Mouse (Mus musculus) frontal cortex, postnatal 25 days (tissue): ENCODE measurements around the gene Arid3a.
A peak's percentile ranks its signal among the peaks of the same experiment; 100 is the strongest.

ENCODE experiments used
- DNase-seq, 2 experiments: peaks; one replicate each; pipeline ENCODE4 v3.0.0; 2022; ENCODE audit warnings: low spot score in 2 of 2

Arid3a gene

GRCm38 (mm10) chr10:79995636-79996035, 68.8 kb downstream of the Arid3a start:
- no peak for DNase-seq

DNA sequence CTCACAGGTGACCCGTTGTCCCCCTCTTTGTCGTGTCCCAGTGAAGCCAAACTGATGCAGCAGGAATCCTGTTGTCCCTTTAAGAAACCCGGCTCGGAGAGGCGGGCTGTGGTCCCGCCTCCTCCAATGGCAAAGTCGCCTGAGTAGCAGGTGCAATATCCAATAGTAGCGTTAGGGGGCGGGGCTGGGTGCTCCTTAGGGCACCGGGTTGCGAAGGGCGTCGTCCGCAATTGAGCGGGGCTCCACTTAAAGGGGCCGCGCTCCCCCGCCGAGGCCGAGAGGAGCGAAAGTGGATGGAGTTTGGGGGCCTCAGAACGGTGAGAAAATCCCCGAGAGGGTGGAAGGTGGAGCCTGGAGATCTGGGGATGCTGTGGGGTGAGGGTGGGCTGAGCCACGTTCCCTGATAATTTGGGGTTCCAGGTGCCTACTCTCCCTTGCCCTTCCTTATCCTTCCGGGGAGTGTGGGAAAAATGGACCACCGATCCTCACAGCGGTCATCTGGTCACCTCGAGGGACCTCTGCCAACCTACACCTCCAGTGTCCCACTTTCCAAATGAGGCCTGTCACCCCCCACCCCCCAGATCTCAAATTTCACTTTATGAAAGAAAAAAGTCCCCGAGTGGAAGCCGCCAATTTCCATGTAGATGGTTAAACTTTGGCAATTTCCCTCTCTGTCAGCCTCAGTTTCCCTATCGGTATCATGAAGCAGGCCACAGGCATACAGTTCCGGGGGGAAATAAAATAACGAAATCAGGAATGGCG, 69.6 kb downstream of the Arid3a start, which contains the start of gene Abca7:
Gene Abca7 (plus strand): TSS at position 223 of the 762 bp plus-strand sequence.
- DNase-seq = peak; percentile 96

GRCm38 (mm10) chr10:79997034-79997760, 70.4 kb downstream of the Arid3a start:
- DNase-seq = peak; percentile 43 to 69

DNA sequence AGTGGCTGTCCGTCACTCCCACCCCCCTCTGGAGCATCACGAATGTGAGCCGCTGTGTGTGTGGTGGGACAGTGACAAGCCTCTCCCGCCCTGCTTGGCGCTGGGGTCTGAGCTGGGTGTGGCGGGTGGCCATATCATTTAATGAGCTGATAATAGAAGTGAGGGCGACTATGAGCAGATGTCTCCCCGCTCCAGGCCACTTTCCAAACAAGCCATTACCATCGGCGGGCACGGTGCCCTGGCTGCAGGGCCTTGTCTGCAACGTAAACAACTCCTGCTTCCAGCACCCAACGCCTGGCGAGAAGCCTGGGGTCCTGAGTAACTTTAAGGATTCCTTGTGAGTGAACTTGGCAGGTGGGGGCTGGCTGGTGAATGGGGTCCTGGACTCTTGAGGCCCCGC, 71.0 kb downstream of the Arid3a start:
- no peak for DNase-seq

DNA sequence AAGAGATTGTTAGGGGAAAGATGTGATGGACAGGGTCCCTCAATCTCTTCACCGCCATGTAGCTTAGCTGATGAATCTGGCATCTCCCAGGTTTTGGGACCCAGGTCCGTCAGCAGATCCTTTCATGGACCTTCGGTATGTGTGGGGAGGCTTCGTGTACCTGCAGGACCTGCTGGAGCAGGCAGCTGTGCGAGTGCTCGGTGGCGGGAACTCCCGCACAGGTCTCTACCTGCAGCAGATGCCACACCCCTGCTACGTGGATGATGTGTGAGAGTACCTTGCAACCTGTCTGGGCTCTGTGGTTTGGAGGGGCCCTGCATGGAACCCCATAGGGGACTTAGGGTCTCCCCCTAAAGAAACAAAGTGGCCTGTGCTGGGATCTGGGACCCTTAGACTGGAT, 75.1 kb downstream of the Arid3a start:
- no peak for DNase-seq

GRCm38 (mm10) chr10:80002829-80003228, 76.0 kb downstream of the Arid3a start:
- no peak for DNase-seq

DNA sequence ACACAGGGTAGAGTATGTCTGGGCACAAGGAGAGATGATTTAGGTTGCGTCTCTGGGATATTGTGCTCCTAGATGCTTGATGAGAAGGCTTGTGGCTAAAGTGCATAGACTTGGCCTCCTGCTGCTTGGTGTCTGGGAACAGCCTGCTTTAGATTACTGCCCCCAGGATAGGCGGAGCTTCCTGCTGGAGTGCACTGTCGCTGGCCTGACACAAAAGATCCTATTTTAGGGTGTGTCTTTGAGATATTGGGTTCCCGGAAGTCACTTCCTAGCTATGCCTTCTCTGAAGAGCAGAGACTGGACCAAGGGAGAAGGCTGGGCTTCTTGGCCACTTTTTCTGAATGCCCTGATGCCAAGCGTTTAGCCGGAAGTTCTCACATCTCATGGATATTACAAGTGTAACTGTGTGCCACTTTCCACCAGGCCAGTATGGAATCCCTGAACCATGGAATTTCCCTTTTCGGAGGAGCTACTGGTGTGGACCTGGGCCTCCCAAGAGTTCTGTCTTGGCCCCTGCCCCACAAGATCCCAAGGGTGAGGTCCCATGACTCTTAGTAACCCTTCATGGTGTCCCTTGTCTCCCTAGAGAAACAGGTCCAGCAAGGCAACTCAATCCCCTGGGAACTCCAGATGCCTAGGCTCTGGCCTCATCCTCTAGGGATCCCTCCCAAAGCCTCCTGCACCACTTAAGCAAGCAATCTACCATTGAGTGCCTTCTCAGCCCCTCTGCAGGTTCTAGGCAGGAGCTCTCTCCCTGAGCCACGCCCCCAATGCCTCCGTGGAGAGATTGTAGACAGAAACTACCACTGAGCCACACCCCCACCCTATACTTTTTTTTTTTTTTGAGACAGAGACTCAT, 76.8 kb downstream of the Arid3a start:
- DNase-seq = no peak

GRCm38 (mm10) chr10:80004233-80004705, 77.4 kb downstream of the Arid3a start:
- no peak for DNase-seq
